Mouse (Mus musculus): ENCODE measurements around the gene Gpr22. TPM values are rescaled to one million over a fixed set of nuclear protein-coding genes. Genes with fewer than 3 reads are reported as not detected.

Gene Gpr22
- polyA plus RNA-seq, 1 experiment from 2014 or later, result 32.5 TPM

GRCm38 (mm10) chr12:31701411-31701810, 12.3 kb downstream of the Gpr22 start:
- Histone ChIP-seq H3K9ac (replicated peaks; ENCODE audit: low read depth, low read length) (no peak overlapping the region), H3K4me2 (ENCODE audit: low read depth, low read length) (no peak overlapping the region), H3K9me3 (ENCODE audit: control insufficient read depth, low read length) (no peaks in the 10 kb centered on the region), H3K27me3 (ENCODE audit: control insufficient read depth, insufficient read depth, low read length) (no peaks in the 10 kb centered on the region), H3K4me3 (ENCODE audit: low read depth, low read length) (no peak overlapping the region), H3K4me1 (ENCODE audit: control insufficient read depth, insufficient read depth, low read length) (no peaks in the 10 kb centered on the region), H3K36me3 (ENCODE audit: control insufficient read depth, insufficient read depth, low read length) (no peaks in the 10 kb centered on the region), H3K27ac (ENCODE audit: low read depth, low read length) (peak overlapping the region; percentile 36; the same call in 1 of the 2 replicates)
- ATAC-seq (ENCODE audit: low read depth), result peak; percentile 62; the same call in 1 of the 2 replicates
- 56% methylated on average over 5 of the region's 5 CpGs for WGBS

GRCm38 (mm10) chr12:31700623-31701347, 13.0 kb downstream of the Gpr22 start:
- Histone ChIP-seq H3K4me1 (ENCODE audit: control insufficient read depth, insufficient read depth, low read length) (no peaks in the 10 kb centered on the region), H3K27ac (ENCODE audit: low read depth, low read length) (peak overlapping the region; percentile 36; the same call in 1 of the 2 replicates), H3K4me2 (ENCODE audit: low read depth, low read length) (no peak overlapping the region), H3K4me3 (ENCODE audit: low read depth, low read length) (no peak overlapping the region), H3K36me3 (ENCODE audit: control insufficient read depth, insufficient read depth, low read length) (no peaks in the 10 kb centered on the region), H3K27me3 (ENCODE audit: control insufficient read depth, insufficient read depth, low read length) (no peaks in the 10 kb centered on the region), H3K9me3 (ENCODE audit: control insufficient read depth, low read length) (no peaks in the 10 kb centered on the region), H3K9ac (replicated peaks; ENCODE audit: low read depth, low read length) (no peak overlapping the region)
- WGBS, result 46% methylated on average over 5 of the region's 5 CpGs
- peak; percentile 59; the same call in 1 of the 2 replicates for ATAC-seq (ENCODE audit: low read depth)

- WGBS, result 93% methylated on average over 1 of the region's 1 CpGs
- ATAC-seq (ENCODE audit: low read depth), result no peak
- no peaks in the 10 kb centered on the region for H3K9me3 ChIP-seq (ENCODE audit: control insufficient read depth, low read length)
Observed at GRCm38 (mm10) chr12:31693278-31693677, 20.5 kb downstream of the Gpr22 start.

GRCm38 (mm10) chr12:31686679-31687078, 27.1 kb downstream of the Gpr22 start:
- Histone ChIP-seq H3K4me1 (ENCODE audit: control insufficient read depth, insufficient read depth, low read length) (no peaks in the 10 kb centered on the region), H3K9me3 (ENCODE audit: control insufficient read depth, low read length) (no peaks in the 10 kb centered on the region), H3K27me3 (ENCODE audit: control insufficient read depth, insufficient read depth, low read length) (no peaks in the 10 kb centered on the region), H3K4me3 (ENCODE audit: low read depth, low read length) (no peak overlapping the region), H3K9ac (replicated peaks; ENCODE audit: low read depth, low read length) (no peak overlapping the region), H3K27ac (ENCODE audit: low read depth, low read length) (no peak overlapping the region), H3K36me3 (ENCODE audit: control insufficient read depth, insufficient read depth, low read length) (no peaks in the 10 kb centered on the region; the same call in 1 of the 2 replicates), H3K4me2 (ENCODE audit: low read depth, low read length) (no peak overlapping the region)
- WGBS, result 94% methylated on average over 3 of the region's 3 CpGs
- no peak for ATAC-seq (ENCODE audit: low read depth)

More at GRCm38 (mm10) chr12:31693278-31693677, 20.5 kb downstream of the Gpr22 start:
- Histone ChIP-seq H3K4me2 (ENCODE audit: low read depth, low read length) (no peak overlapping the region), H3K27ac (ENCODE audit: low read depth, low read length) (no peak overlapping the region), H3K27me3 (ENCODE audit: control insufficient read depth, insufficient read depth, low read length) (no peaks in the 10 kb centered on the region), H3K4me3 (ENCODE audit: low read depth, low read length) (no peak overlapping the region), H3K4me1 (ENCODE audit: control insufficient read depth, insufficient read depth, low read length) (no peaks in the 10 kb centered on the region), H3K36me3 (ENCODE audit: control insufficient read depth, insufficient read depth, low read length) (no peaks in the 10 kb centered on the region), H3K9ac (replicated peaks; ENCODE audit: low read depth, low read length) (no peak overlapping the region)

GRCm38 (mm10) chr12:31667187-31667586, 46.6 kb downstream of the Gpr22 start:
- Histone ChIP-seq H3K4me2 (ENCODE audit: low read depth, low read length) (no peak overlapping the region), H3K4me3 (ENCODE audit: low read depth, low read length) (no peak overlapping the region), H3K27ac (ENCODE audit: low read depth, low read length) (no peak overlapping the region), H3K9ac (replicated peaks; ENCODE audit: low read depth, low read length) (no peak overlapping the region), H3K27me3 (ENCODE audit: control insufficient read depth, insufficient read depth, low read length) (no peaks in the 10 kb centered on the region), H3K36me3 (ENCODE audit: control insufficient read depth, insufficient read depth, low read length) (no peaks in the 10 kb centered on the region; the same call in 1 of the 2 replicates), H3K9me3 (ENCODE audit: control insufficient read depth, low read length) (no peaks in the 10 kb centered on the region), H3K4me1 (ENCODE audit: control insufficient read depth, insufficient read depth, low read length) (no peaks in the 10 kb centered on the region)
- 67% methylated on average over 3 of the region's 3 CpGs for WGBS
- ATAC-seq (ENCODE audit: low read depth), result no peak

GRCm38 (mm10) chr12:31665999-31666398, 47.7 kb downstream of the Gpr22 start:
- Histone ChIP-seq H3K4me1 (ENCODE audit: control insufficient read depth, insufficient read depth, low read length) (no peaks in the 10 kb centered on the region), H3K36me3 (ENCODE audit: control insufficient read depth, insufficient read depth, low read length) (no peaks in the 10 kb centered on the region; the same call in 1 of the 2 replicates)

More at GRCm38 (mm10) chr12:31665999-31666398, 47.7 kb downstream of the Gpr22 start:
- Histone ChIP-seq H3K9ac (replicated peaks; ENCODE audit: low read depth, low read length) (no peak overlapping the region), H3K9me3 (ENCODE audit: control insufficient read depth, low read length) (no peaks in the 10 kb centered on the region), H3K4me3 (ENCODE audit: low read depth, low read length) (no peak overlapping the region), H3K4me2 (ENCODE audit: low read depth, low read length) (no peak overlapping the region), H3K27ac (ENCODE audit: low read depth, low read length) (no peak overlapping the region), H3K27me3 (ENCODE audit: control insufficient read depth, insufficient read depth, low read length) (no peaks in the 10 kb centered on the region)
- ATAC-seq (ENCODE audit: low read depth), result no peak
- WGBS, result 80% methylated on average over 6 of the region's 6 CpGs

Other genes with a start within 250 kb of the Gpr22 start
- gene Cbll1, start 214.3 kb downstream of the Gpr22 start, polyA plus RNA-seq (2014; fragmentation: Nextera tagmentation; extraction: Ambion mirVana), result 21.2 and 22.2 TPM in 2 replicates
- 0.11 TPM in 1 of 2 replicates, not detected in the other for gene Slc26a4, start 154.0 kb downstream of the Gpr22 start, polyA plus RNA-seq (2014; fragmentation: Nextera tagmentation; extraction: Ambion mirVana)
- gene Bcap29, start 79.3 kb downstream of the Gpr22 start, polyA plus RNA-seq (2014; fragmentation: Nextera tagmentation; extraction: Ambion mirVana), result 33.1 and 33.7 TPM in 2 replicates
- gene Dus4l, start 59.1 kb downstream of the Gpr22 start, polyA plus RNA-seq (2014; fragmentation: Nextera tagmentation; extraction: Ambion mirVana), result 7.3 and 9.0 TPM in 2 replicates
- 40.1 and 43.5 TPM in 2 replicates for gene Cog5, start 59.1 kb downstream of the Gpr22 start, polyA plus RNA-seq (2014; fragmentation: Nextera tagmentation; extraction: Ambion mirVana)
- 47.4 and 58.2 TPM in 2 replicates for gene Hbp1, start 236.6 kb upstream of the Gpr22 start, polyA plus RNA-seq (2014; fragmentation: Nextera tagmentation; extraction: Ambion mirVana)